Mouse (Mus musculus): ENCODE results near the gene Apoc1. TPM values are rescaled to one million over a fixed set of nuclear protein-coding genes. Genes with fewer than 3 reads are reported as not detected.

Gene Apoc1
- 27.6 TPM for polyA plus RNA-seq (2015; fragmentation: Illumina TruSeq; extraction: RNeasy Lipid Tissue Mini Kit (QIAGEN cat#74804); ENCODE audit: insufficient read depth, low replicate concordance)

DNA sequence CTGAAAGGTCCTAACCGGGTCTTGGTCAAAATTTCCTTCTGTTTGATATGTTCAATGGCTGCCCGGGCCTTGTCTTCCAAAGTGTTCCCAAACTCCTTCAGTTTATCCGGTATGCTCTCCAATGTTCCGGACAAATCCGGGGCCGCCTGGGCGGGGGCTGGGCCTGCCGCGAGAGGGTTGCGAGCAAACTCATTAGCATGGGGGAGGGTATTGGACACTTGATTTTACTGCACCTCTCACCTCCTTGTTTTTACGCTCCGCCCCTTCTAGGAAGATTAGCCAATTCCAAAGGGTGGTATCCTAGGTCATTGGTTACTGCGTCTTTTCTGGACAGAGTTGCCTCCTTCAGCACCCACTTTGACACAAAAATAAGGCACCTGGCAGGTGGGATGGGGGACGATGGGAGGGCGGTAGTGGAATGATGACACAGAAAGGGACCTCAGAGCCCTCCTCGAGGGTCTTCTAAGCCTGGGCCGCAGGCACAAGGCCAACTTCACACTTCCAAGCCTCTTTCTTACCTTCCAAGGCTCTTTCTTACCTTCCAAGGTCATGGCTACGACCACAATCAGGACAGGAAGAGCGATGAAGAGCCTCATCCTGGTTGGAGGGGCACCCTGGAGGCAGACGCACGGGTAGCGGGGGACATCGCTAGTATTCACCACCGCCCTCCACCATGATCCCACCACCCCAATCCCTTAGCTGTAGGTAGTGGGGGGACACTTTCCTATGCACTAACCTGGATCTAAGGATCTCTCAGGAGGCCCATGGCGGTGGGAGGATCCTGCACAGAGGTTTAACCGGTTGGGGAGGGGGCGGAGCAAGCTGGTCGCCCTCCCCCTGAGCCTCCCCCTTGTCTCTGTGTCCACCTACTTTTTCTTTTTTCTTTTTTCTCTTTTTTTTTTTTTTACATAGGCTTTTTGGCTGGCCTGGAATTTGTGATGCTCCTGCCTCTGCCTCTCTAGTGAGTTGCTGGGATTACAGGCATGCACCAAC, at the start of gene Apoc1:
Gene Apoc1 (minus strand): TSS at position 788 of the 993 bp plus-strand sequence.

GRCm38 (mm10) chr7:19715239-19716054, 23.0 kb upstream of the Apoc1 start, which contains the start of gene Tomm40:
Gene Tomm40, minus strand, starts transcription at chr7:19715438.

GRCm38 (mm10) chr7:19698907-19699826, 6.7 kb upstream of the Apoc1 start, which contains the start of gene Apoe:
Gene Apoe, minus strand, starts transcription at chr7:19699188.

GRCm38 (mm10) chr7:19681202-19681694, 11.2 kb downstream of the Apoc1 start, which contains the start of the genes Gm44805 and Apoc4:
Gene Gm44805, minus strand, starts transcription at chr7:19681423.
Gene Apoc4, minus strand, starts transcription at chr7:19681479.

DNA sequence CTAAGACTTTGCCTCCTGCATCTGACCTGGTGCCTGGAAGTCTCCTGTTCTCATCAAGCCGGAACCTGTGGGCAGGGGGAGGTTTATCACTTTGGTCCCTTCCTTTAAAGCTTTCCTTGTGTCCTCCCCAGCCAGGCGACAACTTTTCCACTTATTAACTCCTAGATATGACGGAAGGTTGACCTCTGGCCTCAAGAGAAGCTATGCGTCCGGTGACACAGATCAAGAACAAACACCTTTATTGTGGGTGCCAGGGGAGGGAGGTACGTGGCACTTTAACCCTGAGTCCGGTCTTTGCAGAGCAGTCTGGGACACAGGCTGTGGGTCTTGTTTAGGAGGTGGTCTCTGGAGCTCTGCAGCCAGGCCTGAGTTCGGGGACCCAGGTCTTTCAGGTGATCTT, 14.6 kb downstream of the Apoc1 start, which contains the start of gene Apoc2:
Gene Apoc2 (minus strand): TSS at position 70 of the 400 bp plus-strand sequence.

GRCm38 (mm10) chr7:19664955-19665841, 27.3 kb downstream of the Apoc1 start, which contains the start of gene Clptm1:
Gene Clptm1, minus strand, starts transcription at chr7:19665033.

Other genes with a start within 250 kb of the Apoc1 start
- 9.6 TPM for gene Mark4, start 233.8 kb downstream of the Apoc1 start, polyA plus RNA-seq (2015; fragmentation: Illumina TruSeq; extraction: RNeasy Lipid Tissue Mini Kit (QIAGEN cat#74804); ENCODE audit: insufficient read depth, low replicate concordance)
- 2.4 TPM for gene Exoc3l2, start 229.3 kb downstream of the Apoc1 start, polyA plus RNA-seq (2015; fragmentation: Illumina TruSeq; extraction: RNeasy Lipid Tissue Mini Kit (QIAGEN cat#74804); ENCODE audit: insufficient read depth, low replicate concordance)
- 8.9 TPM for gene Bloc1s3, start 184.3 kb downstream of the Apoc1 start, polyA plus RNA-seq (2015; fragmentation: Illumina TruSeq; extraction: RNeasy Lipid Tissue Mini Kit (QIAGEN cat#74804); ENCODE audit: insufficient read depth, low replicate concordance)
- 4.6 TPM for gene Trappc6a, start 184.3 kb downstream of the Apoc1 start, polyA plus RNA-seq (2015; fragmentation: Illumina TruSeq; extraction: RNeasy Lipid Tissue Mini Kit (QIAGEN cat#74804); ENCODE audit: insufficient read depth, low replicate concordance)
- 0.26 TPM for gene Nkpd1, start 174.8 kb downstream of the Apoc1 start, polyA plus RNA-seq (2015; fragmentation: Illumina TruSeq; extraction: RNeasy Lipid Tissue Mini Kit (QIAGEN cat#74804); ENCODE audit: insufficient read depth, low replicate concordance)
- gene Ppp1r37, start 129.6 kb downstream of the Apoc1 start, polyA plus RNA-seq (2015; fragmentation: Illumina TruSeq; extraction: RNeasy Lipid Tissue Mini Kit (QIAGEN cat#74804); ENCODE audit: insufficient read depth, low replicate concordance): 6.9 TPM
- 2.5 TPM for gene Zfp296, start 115.4 kb downstream of the Apoc1 start, polyA plus RNA-seq (2015; fragmentation: Illumina TruSeq; extraction: RNeasy Lipid Tissue Mini Kit (QIAGEN cat#74804); ENCODE audit: insufficient read depth, low replicate concordance)
- 77.3 TPM for gene Gemin7, start 115.1 kb downstream of the Apoc1 start, polyA plus RNA-seq (2015; fragmentation: Illumina TruSeq; extraction: RNeasy Lipid Tissue Mini Kit (QIAGEN cat#74804); ENCODE audit: insufficient read depth, low replicate concordance)
- 39.0 TPM for gene Clasrp, start 88.2 kb downstream of the Apoc1 start, polyA plus RNA-seq (2015; fragmentation: Illumina TruSeq; extraction: RNeasy Lipid Tissue Mini Kit (QIAGEN cat#74804); ENCODE audit: insufficient read depth, low replicate concordance)
- gene Relb, start 63.2 kb downstream of the Apoc1 start, polyA plus RNA-seq (2015; fragmentation: Illumina TruSeq; extraction: RNeasy Lipid Tissue Mini Kit (QIAGEN cat#74804); ENCODE audit: insufficient read depth, low replicate concordance): 33.2 TPM
- gene Clptm1, start 27.6 kb downstream of the Apoc1 start, polyA plus RNA-seq (2015; fragmentation: Illumina TruSeq; extraction: RNeasy Lipid Tissue Mini Kit (QIAGEN cat#74804); ENCODE audit: insufficient read depth, low replicate concordance): 90.3 TPM
- 2.6 TPM for gene Apoc2, start 14.7 kb downstream of the Apoc1 start, polyA plus RNA-seq (2015; fragmentation: Illumina TruSeq; extraction: RNeasy Lipid Tissue Mini Kit (QIAGEN cat#74804); ENCODE audit: insufficient read depth, low replicate concordance)
- gene Gm44805, start 11.2 kb downstream of the Apoc1 start, polyA plus RNA-seq (2015; fragmentation: Illumina TruSeq; extraction: RNeasy Lipid Tissue Mini Kit (QIAGEN cat#74804); ENCODE audit: insufficient read depth, low replicate concordance): not detected
- gene Apoc4, start 11.2 kb downstream of the Apoc1 start, polyA plus RNA-seq (2015; fragmentation: Illumina TruSeq; extraction: RNeasy Lipid Tissue Mini Kit (QIAGEN cat#74804); ENCODE audit: insufficient read depth, low replicate concordance): not detected
- gene Apoe, start 6.5 kb upstream of the Apoc1 start, polyA plus RNA-seq (2015; fragmentation: Illumina TruSeq; extraction: RNeasy Lipid Tissue Mini Kit (QIAGEN cat#74804); ENCODE audit: insufficient read depth, low replicate concordance): 297 TPM
- 9.2 TPM for gene Tomm40, start 22.8 kb upstream of the Apoc1 start, polyA plus RNA-seq (2015; fragmentation: Illumina TruSeq; extraction: RNeasy Lipid Tissue Mini Kit (QIAGEN cat#74804); ENCODE audit: insufficient read depth, low replicate concordance)
- 6.5 TPM for gene Nectin2, start 57.8 kb upstream of the Apoc1 start, polyA plus RNA-seq (2015; fragmentation: Illumina TruSeq; extraction: RNeasy Lipid Tissue Mini Kit (QIAGEN cat#74804); ENCODE audit: insufficient read depth, low replicate concordance)
- 2.9 TPM for gene Bcam, start 78.4 kb upstream of the Apoc1 start, polyA plus RNA-seq (2015; fragmentation: Illumina TruSeq; extraction: RNeasy Lipid Tissue Mini Kit (QIAGEN cat#74804); ENCODE audit: insufficient read depth, low replicate concordance)
- 0.40 TPM for gene Cblc, start 104.1 kb upstream of the Apoc1 start, polyA plus RNA-seq (2015; fragmentation: Illumina TruSeq; extraction: RNeasy Lipid Tissue Mini Kit (QIAGEN cat#74804); ENCODE audit: insufficient read depth, low replicate concordance)
- gene Bcl3, start 130.1 kb upstream of the Apoc1 start, polyA plus RNA-seq (2015; fragmentation: Illumina TruSeq; extraction: RNeasy Lipid Tissue Mini Kit (QIAGEN cat#74804); ENCODE audit: insufficient read depth, low replicate concordance): 48.7 TPM
- gene Gm19345, start 159.3 kb upstream of the Apoc1 start, polyA plus RNA-seq (2015; fragmentation: Illumina TruSeq; extraction: RNeasy Lipid Tissue Mini Kit (QIAGEN cat#74804); ENCODE audit: insufficient read depth, low replicate concordance): not detected
- 1.2 TPM for gene Ceacam16, start 168.6 kb upstream of the Apoc1 start, polyA plus RNA-seq (2015; fragmentation: Illumina TruSeq; extraction: RNeasy Lipid Tissue Mini Kit (QIAGEN cat#74804); ENCODE audit: insufficient read depth, low replicate concordance)
- gene Ceacam19, start 195.3 kb upstream of the Apoc1 start, polyA plus RNA-seq (2015; fragmentation: Illumina TruSeq; extraction: RNeasy Lipid Tissue Mini Kit (QIAGEN cat#74804); ENCODE audit: insufficient read depth, low replicate concordance): 0.32 TPM
- gene Pvr, start 228.5 kb upstream of the Apoc1 start, polyA plus RNA-seq (2015; fragmentation: Illumina TruSeq; extraction: RNeasy Lipid Tissue Mini Kit (QIAGEN cat#74804); ENCODE audit: insufficient read depth, low replicate concordance): 22.2 TPM

All from spleen, adult 10 weeks (tissue).